Mouse (Mus musculus): ENCODE measurements around the gene St14.

- TF ChIP-seq EP300 (IDR thresholded peaks at IDR 0.05): no peak
- TF ChIP-seq CTCF (IDR thresholded peaks at IDR 0.05): no peak
Observed at GRCm38 (mm10) chr9:31175346-31175745, 43.7 kb upstream of the St14 start.
